25 mouse cellular contexts compared by ENCODE assay signal in genomic region chr8:127173483-127173882, GRCm38 (mm10).
"Had no signal": no experiment of that assay in that cellular context is flagged by ENCODE, and none has a peak within 500 bp of the region (broad histone marks: within the 10 kb centered on the region; RNA-seq: fewer than 3 reads in every experiment).

No protein-coding gene starts in this region.

- H3K9ac ChIP-seq: heart, embryonic 12.5 days; hindbrain, embryonic 12.5 days; hindbrain, embryonic 14.5 days; intestine, embryonic 15.5 days; limb, embryonic 12.5 days; liver, embryonic 13.5 days; liver, embryonic 15.5 days; liver, postnatal 0 days had no signal

- H3K4me3 ChIP-seq: gastrocnemius, adult 2 months; heart, embryonic 10.5 days; heart, embryonic 12.5 days; hindbrain, embryonic 10.5 days; hindbrain, embryonic 12.5 days; intestine, embryonic 15.5 days; layer of hippocampus, adult 2 months; left cerebral cortex, adult 2 months; limb, embryonic 10.5 days; limb, embryonic 12.5 days; liver, embryonic 13.5 days; liver, embryonic 15.5 days had no signal

- H3K27me3 ChIP-seq: heart, embryonic 12.5 days; hindbrain, embryonic 12.5 days; intestine, embryonic 15.5 days; limb, embryonic 12.5 days; liver, embryonic 13.5 days; liver, embryonic 15.5 days had no signal

- DNase-seq: gastrocnemius, adult 2 months; gastrocnemius, postnatal 10 days; gastrocnemius, postnatal 25 days; heart, adult 18-20 months; heart, postnatal 10 days; heart, postnatal 4 days; liver; liver, embryonic 13.5 days; liver, postnatal 0 days had no signal

- H3K4me2 ChIP-seq: heart, embryonic 12.5 days; hindbrain, embryonic 12.5 days; hindbrain, embryonic 14.5 days; intestine, embryonic 15.5 days; limb, embryonic 12.5 days; liver, embryonic 13.5 days; liver, embryonic 15.5 days had no signal

- H3K9me3 ChIP-seq: heart, embryonic 10.5 days; heart, embryonic 12.5 days; hindbrain, embryonic 10.5 days; hindbrain, embryonic 12.5 days; intestine, embryonic 15.5 days; limb, embryonic 10.5 days; limb, embryonic 12.5 days; liver, embryonic 13.5 days; liver, embryonic 15.5 days had no signal

- H3K27ac ChIP-seq: gastrocnemius, adult 2 months; heart, embryonic 10.5 days; hindbrain, embryonic 10.5 days; hindbrain, embryonic 12.5 days; hindbrain, embryonic 14.5 days; intestine, embryonic 15.5 days; kidney, postnatal 0 days; layer of hippocampus, adult 2 months; left cerebral cortex, adult 2 months; limb, embryonic 10.5 days; limb, embryonic 12.5 days; liver, embryonic 13.5 days; liver, embryonic 15.5 days had no signal

- H3K36me3 ChIP-seq: heart, embryonic 10.5 days; heart, embryonic 12.5 days; hindbrain, embryonic 10.5 days; hindbrain, embryonic 12.5 days; intestine, embryonic 15.5 days; limb, embryonic 10.5 days; limb, embryonic 12.5 days; liver, embryonic 13.5 days; liver, embryonic 15.5 days had no signal

- ATAC-seq: forebrain, embryonic 16.5 days; hindbrain, embryonic 16.5 days; inflammation-experienced regulatory T-cells, adult 6 months; intestine, embryonic 15.5 days; intestine, postnatal 0 days; liver, postnatal 0 days had no signal

- H3K4me1 ChIP-seq: hindbrain, embryonic 10.5 days; hindbrain, embryonic 12.5 days; liver, embryonic 13.5 days; liver, embryonic 15.5 days had no signal
